Mouse (Mus musculus) myocyte (in vitro differentiated cells): ENCODE measurements around the gene Nxn. TPM values are rescaled to one million over a fixed set of nuclear protein-coding genes. Genes with fewer than 3 reads are reported as not detected.

ENCODE experiments used
- H3K27me3 ChIP-seq: one replicate; pipeline ENCODE4 v1.6.1; 2011; ENCODE audit not compliant: control insufficient read depth, insufficient read depth, insufficient read length
- H3K36me3 ChIP-seq: one replicate; pipeline ENCODE4 v1.6.1; 2011; ENCODE audit not compliant: control insufficient read depth, insufficient read depth
- H3K4me2 ChIP-seq: one replicate; pipeline ENCODE4 v1.6.1; 2011; ENCODE audit warnings: low read depth, control low read depth
- H3K4me3 ChIP-seq: one replicate; pipeline ENCODE4 v1.5.1; 2011; ENCODE audit warnings: mild to moderate bottlenecking, control low read depth, moderate library complexity
- H3K79me2 ChIP-seq: one replicate; pipeline ENCODE4 v1.6.1; 2011; ENCODE audit not compliant: control insufficient read depth, insufficient read depth
- H3ac ChIP-seq: one replicate; pipeline ENCODE4 v1.6.1; 2011; ENCODE audit not compliant: control insufficient read depth, insufficient read length
- CEBPB ChIP-seq: IDR thresholded peaks from 2 replicates; pipeline ENCODE4 v1.6.1; 2011; ENCODE audit warnings: mild to moderate bottlenecking, moderate library complexity; ENCODE audit not compliant: poor library complexity, insufficient read depth, severe bottlenecking
- E2F4 ChIP-seq: IDR thresholded peaks from one replicate; pipeline ENCODE4 v1.6.1; 2011; ENCODE audit warnings: mild to moderate bottlenecking, control low read depth, moderate library complexity; ENCODE audit not compliant: insufficient read depth
- MAX ChIP-seq: IDR thresholded peaks from one replicate; pipeline ENCODE4 v1.6.1; 2011; ENCODE audit warnings: low read depth, mild to moderate bottlenecking, control low read depth
- MYOD1 ChIP-seq, 3 experiments: IDR thresholded peaks; one replicate each; pipeline ENCODE4 v1.6.1; 2011; ENCODE audit warnings: control low read depth in 2 of 3, low read depth in 2 of 3, mild to moderate bottlenecking in 2 of 3, moderate library complexity in 1 of 3; ENCODE audit not compliant: insufficient read length in 2 of 3, control insufficient read depth in 1 of 3
- MYOG ChIP-seq, 3 experiments: IDR thresholded peaks; one replicate each; pipeline ENCODE4 v1.6.1; 2011; ENCODE audit warnings: control low read depth in 2 of 3, low read depth in 2 of 3, mild to moderate bottlenecking in 2 of 3; ENCODE audit not compliant: insufficient read length in 2 of 3, control insufficient read depth in 1 of 3, insufficient read depth in 1 of 3
- POLR2A ChIP-seq: IDR thresholded peaks from one replicate; pipeline ENCODE4 v1.6.1; 2011; ENCODE audit warnings: low read depth, mild to moderate bottlenecking, control low read depth, moderate library complexity; ENCODE audit not compliant: insufficient read length
- POLR2AphosphoS2 ChIP-seq: IDR thresholded peaks from one replicate; pipeline ENCODE4 v1.6.1; 2011; ENCODE audit warnings: low read depth, control low read depth; ENCODE audit not compliant: insufficient read length
- REST ChIP-seq: IDR thresholded peaks from one replicate; pipeline ENCODE4 v1.6.1; 2011; ENCODE audit warnings: mild to moderate bottlenecking, control low read depth, moderate library complexity; ENCODE audit not compliant: insufficient read depth, insufficient read length
- SRF ChIP-seq: IDR thresholded peaks from one replicate; pipeline ENCODE4 v1.6.1; 2011; ENCODE audit warnings: low read depth; ENCODE audit not compliant: control insufficient read depth, insufficient read length
- TCF12 ChIP-seq: IDR thresholded peaks from one replicate; pipeline ENCODE4 v1.6.1; 2011; ENCODE audit warnings: mild to moderate bottlenecking, control low read depth; ENCODE audit not compliant: poor library complexity, insufficient read depth, severe bottlenecking
- TCF3 ChIP-seq: IDR thresholded peaks from one replicate; pipeline ENCODE4 v1.6.1; 2011; ENCODE audit warnings: low read depth, control low read depth; ENCODE audit not compliant: insufficient read length
- USF1 ChIP-seq: IDR thresholded peaks from one replicate; pipeline ENCODE4 v1.6.1; 2011; ENCODE audit warnings: low read depth, mild to moderate bottlenecking, control low read depth, moderate library complexity
- polyA plus RNA-seq: library from polyadenylated mRNA; unstranded; fragments of >200 nt; fragmentation: generic; extraction: Trizol; gene quantifications from one replicate; pipeline ENCODE4 v1.2.1, GENCODE M21; 2012; ENCODE audit warnings: missing spikeins

Gene Nxn
- polyA plus RNA-seq, 1 experiment, result 76.8 TPM

DNA sequence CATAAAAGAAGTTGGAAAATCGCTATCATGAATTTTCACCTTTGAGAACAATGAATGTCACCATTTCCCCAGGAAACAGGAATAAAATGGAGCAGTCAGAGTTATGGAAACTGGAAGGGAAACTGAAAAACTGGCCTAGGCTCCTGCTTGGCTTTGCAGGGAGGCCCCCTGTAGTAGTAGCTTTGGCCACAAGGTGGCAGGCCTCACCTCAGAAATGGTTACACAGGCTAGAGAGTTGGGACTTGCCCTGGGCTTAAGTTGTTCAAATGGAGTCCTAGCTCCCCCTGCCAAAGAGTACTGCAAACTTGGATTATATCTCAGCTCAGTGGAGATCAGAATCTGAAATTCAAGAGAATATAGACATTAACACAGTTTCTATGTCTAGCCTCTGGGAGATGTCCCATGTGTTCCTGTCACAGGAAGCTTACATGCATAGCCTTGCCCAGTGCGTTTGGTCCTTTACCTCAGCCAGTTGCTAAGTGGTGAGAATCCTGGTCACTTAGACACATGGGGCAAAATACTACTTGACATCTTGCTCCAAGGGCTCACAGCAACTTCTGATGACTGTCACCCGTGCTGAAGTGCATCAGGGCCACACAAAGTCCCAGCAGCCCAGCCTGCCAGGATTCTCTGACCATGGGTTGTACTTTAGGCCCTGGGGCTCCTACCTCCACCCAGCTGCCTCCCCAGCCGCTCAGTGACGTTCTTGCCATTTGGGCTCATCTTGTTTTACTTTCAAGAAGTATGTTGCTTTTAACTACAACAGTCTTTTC lies 145.6 kb downstream of the Nxn start:
- peak overlapping the region; percentile 33 for H3K4me2 ChIP-seq
- no peaks in the 10 kb centered on the region for H3K79me2 ChIP-seq
- H3K36me3 ChIP-seq, result peaks cover 5% of the 10 kb centered on the region
- no peak overlapping the region for H3K4me3 ChIP-seq
- H3K27me3 ChIP-seq, result no peaks in the 10 kb centered on the region
- no peak overlapping the region for H3ac ChIP-seq
- no peak for TF ChIP-seq POLR2A
- TF ChIP-seq MAX, result no peak
- no peak for TF ChIP-seq MYOG (IDR thresholded peaks at IDR 0.05; ENCODE audit: control insufficient read depth in 1 of 3, insufficient read depth in 1 of 3, insufficient read length in 2 of 3, low read depth in 2 of 3)
- TF ChIP-seq E2F4, result no peak
- TF ChIP-seq USF1, result no peak
- TF ChIP-seq POLR2AphosphoS2, result peak; percentile 54

GRCm38 (mm10) chr11:76252036-76252435 lies 146.9 kb downstream of the Nxn start:
- Histone ChIP-seq H3K27me3 (no peaks in the 10 kb centered on the region), H3K4me2 (no peak overlapping the region), H3ac (no peak overlapping the region), H3K4me3 (no peak overlapping the region), H3K36me3 (peaks cover 13% of the 10 kb centered on the region), H3K79me2 (no peaks in the 10 kb centered on the region)
- TF ChIP-seq MAX, result no peak
- no peak for TF ChIP-seq REST
- TF ChIP-seq USF1, result no peak
- no peak for TF ChIP-seq TCF12
- no peak for TF ChIP-seq E2F4
- no peak for TF ChIP-seq SRF
- TF ChIP-seq MYOD1 (IDR thresholded peaks at IDR 0.05; ENCODE audit: control insufficient read depth in 1 of 3, insufficient read length in 2 of 3, low read depth in 2 of 3), result no peak
- no peak for TF ChIP-seq MYOG (IDR thresholded peaks at IDR 0.05; ENCODE audit: control insufficient read depth in 1 of 3, insufficient read depth in 1 of 3, insufficient read length in 2 of 3, low read depth in 2 of 3)
- TF ChIP-seq POLR2A, result no peak
- no peak for TF ChIP-seq CEBPB
- TF ChIP-seq TCF3, result no peak
- TF ChIP-seq POLR2AphosphoS2, result no peak

- TF ChIP-seq E2F4 (no peak), MYOD1 (IDR thresholded peaks at IDR 0.05; ENCODE audit: control insufficient read depth in 1 of 3, insufficient read length in 2 of 3, low read depth in 2 of 3) (no peak), TCF12 (no peak), POLR2A (no peak), TCF3 (no peak), USF1 (no peak), SRF (no peak), CEBPB (no peak), MAX (no peak), POLR2AphosphoS2 (no peak), REST (no peak), MYOG (IDR thresholded peaks at IDR 0.05; ENCODE audit: control insufficient read depth in 1 of 3, insufficient read depth in 1 of 3, insufficient read length in 2 of 3, low read depth in 2 of 3) (no peak)
- Histone ChIP-seq H3K4me2 (no peak overlapping the region), H3K36me3 (peaks cover 17% of the 10 kb centered on the region)
Observed at GRCm38 (mm10) chr11:76247239-76247638, 151.7 kb downstream of the Nxn start.

GRCm38 (mm10) chr11:76246439-76246838 lies 152.5 kb downstream of the Nxn start:
- H3K79me2 ChIP-seq, result peaks cover 32% of the 10 kb centered on the region
- H3ac ChIP-seq, result no peak overlapping the region
- H3K4me3 ChIP-seq, result no peak overlapping the region
- no peaks in the 10 kb centered on the region for H3K27me3 ChIP-seq
- no peak for TF ChIP-seq MYOG (IDR thresholded peaks at IDR 0.05; ENCODE audit: control insufficient read depth in 1 of 3, insufficient read depth in 1 of 3, insufficient read length in 2 of 3, low read depth in 2 of 3)
- no peak for TF ChIP-seq MAX
- no peak for TF ChIP-seq SRF
- peaks cover 17% of the 10 kb centered on the region for H3K36me3 ChIP-seq
- H3K4me2 ChIP-seq, result no peak overlapping the region

More at GRCm38 (mm10) chr11:76247239-76247638, 151.7 kb downstream of the Nxn start:
- H3K79me2 ChIP-seq, result peaks cover 32% of the 10 kb centered on the region
- no peaks in the 10 kb centered on the region for H3K27me3 ChIP-seq
- H3ac ChIP-seq, result no peak overlapping the region
- no peak overlapping the region for H3K4me3 ChIP-seq
